Mouse (Mus musculus) forebrain, embryonic 16.5 days (tissue): ENCODE results near the gene Il1rl2. TPM values are rescaled to one million over a fixed set of nuclear protein-coding genes. Genes with fewer than 3 reads are reported as not detected.

Experiments
- ATAC-seq: fragments of 200-750 bp; cut with Nextera tagmentation; 2 replicates; pipeline ENCODE4 v1.8.0; 2017; ENCODE audit warnings: mild to moderate bottlenecking, moderate library complexity
- H3K27ac ChIP-seq: fragments of 300-500 bp; sonication (generic); 2 replicates; pipeline ENCODE4 v1.5.1; 2014; ENCODE audit warnings: low read length, control low read depth
- H3K27me3 ChIP-seq: fragments of 300-500 bp; sonication (generic); replicated peaks from 2 replicates; pipeline ENCODE4 v1.6.1; 2014; ENCODE audit warnings: low read length; ENCODE audit not compliant: control insufficient read depth, insufficient read depth
- H3K36me3 ChIP-seq: fragments of 300-500 bp; sonication (generic); 2 replicates; pipeline ENCODE4 v1.6.1; 2014; ENCODE audit not compliant: control insufficient read depth, insufficient read depth
- H3K4me1 ChIP-seq: fragments of 300-500 bp; sonication (generic); replicated peaks from 2 replicates; pipeline ENCODE4 v1.6.1; 2014; ENCODE audit warnings: low read length; ENCODE audit not compliant: control insufficient read depth, insufficient read depth
- H3K4me2 ChIP-seq: fragments of 300-500 bp; sonication (generic); 2 replicates; pipeline ENCODE4 v1.6.1; 2014; ENCODE audit warnings: mild to moderate bottlenecking, low read length, control low read depth
- H3K4me3 ChIP-seq: fragments of 300-500 bp; sonication (generic); replicated peaks from 2 replicates; pipeline ENCODE4 v1.5.1; 2014; ENCODE audit warnings: mild to moderate bottlenecking, low read length, control low read depth
- H3K9ac ChIP-seq: fragments of 300-500 bp; sonication (generic); replicated peaks from 2 replicates; pipeline ENCODE4 v1.6.1; 2014; ENCODE audit warnings: low read depth, low read length, control low read depth
- H3K9me3 ChIP-seq: fragments of 300-500 bp; sonication (generic); 2 replicates; pipeline ENCODE4 v1.6.1; 2016; ENCODE audit warnings: low read length; ENCODE audit not compliant: control insufficient read depth
- WGBS: fragments of 180-500 bp; shearing (Covaris S2); extraction: QIAGEN DNeasy Blood & Tissue Kit; methylation state at CpG from one replicate; pipeline ENCODE4 v1.1.7; 2014; 5-methylcytosine and 5-hydroxymethylcytosine counted together
- polyA plus RNA-seq: library from polyadenylated mRNA; unstranded; fragments of >200 nt; fragmentation: Nextera tagmentation; extraction: Ambion mirVana; gene quantifications from 2 replicates; pipeline ENCODE4 v1.2.1, GENCODE M21; 2015

Gene Il1rl2
- polyA plus RNA-seq, 1 experiment from 2014 or later = 1.2 TPM

DNA sequence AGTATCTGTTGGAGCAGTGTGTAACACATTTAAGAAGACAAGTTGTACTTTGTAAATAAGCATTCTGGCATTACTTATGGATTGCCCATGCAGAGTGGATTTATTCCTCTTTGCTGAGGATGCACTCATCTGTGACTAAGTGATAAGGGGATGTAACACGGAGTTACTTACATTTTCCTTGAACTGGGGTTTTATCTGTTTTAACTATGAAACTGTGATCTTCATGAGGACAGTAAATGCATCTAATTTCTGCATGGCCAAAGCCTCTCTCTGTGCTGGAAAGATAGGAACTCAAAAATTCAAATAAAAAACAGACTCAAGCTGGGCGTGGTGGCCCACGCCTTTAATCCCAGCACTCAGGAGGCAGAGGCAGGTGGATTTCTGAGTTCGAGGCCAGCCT lies 15.7 kb downstream of the Il1rl2 start:
- WGBS = 80% methylated on average over 4 of the region's 4 CpGs
- H3K27ac ChIP-seq = no peak overlapping the region
- no peak for ATAC-seq
- H3K9ac ChIP-seq = no peak overlapping the region
- no peaks in the 10 kb centered on the region for H3K27me3 ChIP-seq
- H3K36me3 ChIP-seq = no peaks in the 10 kb centered on the region
- no peaks in the 10 kb centered on the region for H3K4me1 ChIP-seq
- H3K4me2 ChIP-seq = no peak overlapping the region
- H3K9me3 ChIP-seq = no peaks in the 10 kb centered on the region
- H3K4me3 ChIP-seq = no peak overlapping the region

GRCm38 (mm10) chr1:40352158-40352903 lies 27.9 kb downstream of the Il1rl2 start:
- Histone ChIP-seq H3K4me3 (no peak overlapping the region), H3K27me3 (no peaks in the 10 kb centered on the region), H3K9me3 (no peaks in the 10 kb centered on the region), H3K9ac (no peak overlapping the region), H3K36me3 (no peaks in the 10 kb centered on the region), H3K27ac (no peak overlapping the region), H3K4me1 (no peaks in the 10 kb centered on the region), H3K4me2 (no peak overlapping the region)
- WGBS = 82% methylated on average over 4 of the region's 4 CpGs
- no peak for ATAC-seq

DNA sequence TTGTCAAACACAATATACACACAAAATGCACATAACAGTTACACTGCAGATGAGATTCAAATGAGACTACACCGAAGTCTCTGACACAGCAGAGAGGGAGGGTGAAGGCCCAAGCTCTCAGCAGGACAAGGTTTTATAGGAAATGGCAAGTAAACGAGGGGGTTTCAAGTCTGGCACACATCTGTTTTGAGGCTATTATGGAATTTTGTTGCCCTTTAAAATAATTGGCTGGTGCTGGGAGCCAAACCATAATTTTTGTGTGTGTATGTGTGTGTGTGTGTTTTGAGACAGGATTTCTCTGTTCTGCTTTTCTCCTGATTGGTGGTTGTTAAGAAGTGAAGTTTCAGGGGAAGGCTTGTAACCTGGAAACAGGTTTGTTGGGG lies 28.5 kb downstream of the Il1rl2 start:
- Histone ChIP-seq H3K4me1 (no peaks in the 10 kb centered on the region), H3K27me3 (no peaks in the 10 kb centered on the region), H3K27ac (no peak overlapping the region), H3K9ac (no peak overlapping the region), H3K4me2 (no peak overlapping the region), H3K4me3 (no peak overlapping the region), H3K9me3 (no peaks in the 10 kb centered on the region), H3K36me3 (no peaks in the 10 kb centered on the region)
- ATAC-seq = no peak
- WGBS = 53% methylated on average over 2 of the region's 2 CpGs

DNA sequence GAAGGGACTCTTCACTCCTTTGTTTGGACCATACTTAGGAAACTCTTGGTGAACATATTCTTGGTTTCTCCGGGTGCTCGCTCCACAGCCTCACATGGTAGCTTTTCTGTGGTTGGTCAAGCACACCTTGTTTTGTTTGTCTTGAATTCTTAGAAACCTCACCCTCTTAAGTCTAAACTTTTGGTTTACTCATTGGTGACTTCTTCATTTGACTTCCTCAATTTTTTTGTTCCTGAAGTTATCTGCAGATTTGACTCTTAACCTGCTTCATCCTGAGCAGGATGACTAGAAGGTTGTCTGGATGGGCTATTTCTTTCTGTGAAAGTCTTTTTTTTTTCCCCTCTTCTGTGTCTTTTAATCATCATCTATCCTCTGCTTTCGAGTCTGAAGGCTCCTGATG lies 30.3 kb downstream of the Il1rl2 start:
- Histone ChIP-seq H3K4me3 (no peak overlapping the region), H3K4me2 (no peak overlapping the region), H3K4me1 (no peaks in the 10 kb centered on the region), H3K27ac (no peak overlapping the region), H3K36me3 (no peaks in the 10 kb centered on the region), H3K9me3 (no peaks in the 10 kb centered on the region), H3K9ac (no peak overlapping the region), H3K27me3 (no peaks in the 10 kb centered on the region)
- WGBS = 94% methylated on average over 3 of the region's 3 CpGs
- no peak for ATAC-seq

GRCm38 (mm10) chr1:40355431-40355843 lies 31.0 kb downstream of the Il1rl2 start:
- H3K36me3 ChIP-seq = no peaks in the 10 kb centered on the region
- no peak overlapping the region for H3K4me2 ChIP-seq
- no peaks in the 10 kb centered on the region for H3K27me3 ChIP-seq
- H3K9me3 ChIP-seq = no peaks in the 10 kb centered on the region
- no peak overlapping the region for H3K4me3 ChIP-seq
- no peak for ATAC-seq
- no peak overlapping the region for H3K27ac ChIP-seq
- H3K4me1 ChIP-seq = no peaks in the 10 kb centered on the region
- H3K9ac ChIP-seq = no peak overlapping the region
- 89% methylated on average over 4 of the region's 4 CpGs for WGBS

GRCm38 (mm10) chr1:40355904-40356521 lies 31.6 kb downstream of the Il1rl2 start:
- Histone ChIP-seq H3K4me3 (no peak overlapping the region), H3K9ac (no peak overlapping the region), H3K27ac (no peak overlapping the region), H3K9me3 (no peaks in the 10 kb centered on the region), H3K4me1 (no peaks in the 10 kb centered on the region), H3K36me3 (no peaks in the 10 kb centered on the region), H3K4me2 (no peak overlapping the region), H3K27me3 (no peaks in the 10 kb centered on the region)
- WGBS = 85% methylated on average over 10 of the region's 10 CpGs
- ATAC-seq = no peak

DNA sequence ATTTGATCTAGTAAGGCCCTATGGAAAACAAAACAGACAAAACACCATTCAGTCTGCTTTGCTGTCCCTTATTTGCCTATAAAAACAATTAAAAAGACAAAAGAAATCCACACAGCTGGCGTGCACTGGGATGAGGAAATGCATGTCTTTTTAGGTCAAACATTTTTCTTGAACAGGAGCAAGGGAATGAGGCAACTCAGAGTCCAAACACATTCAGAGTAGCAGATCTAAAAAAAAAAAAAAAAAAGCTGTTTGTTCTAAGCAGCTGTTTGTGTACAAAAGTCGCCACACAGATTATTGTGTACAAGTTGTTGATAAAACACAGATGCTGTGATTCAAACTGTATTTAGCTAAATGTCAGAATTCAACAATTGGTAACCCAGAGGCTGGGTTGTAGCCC lies 33.5 kb downstream of the Il1rl2 start:
- 38% methylated on average over 2 of the region's 2 CpGs for WGBS

DNA sequence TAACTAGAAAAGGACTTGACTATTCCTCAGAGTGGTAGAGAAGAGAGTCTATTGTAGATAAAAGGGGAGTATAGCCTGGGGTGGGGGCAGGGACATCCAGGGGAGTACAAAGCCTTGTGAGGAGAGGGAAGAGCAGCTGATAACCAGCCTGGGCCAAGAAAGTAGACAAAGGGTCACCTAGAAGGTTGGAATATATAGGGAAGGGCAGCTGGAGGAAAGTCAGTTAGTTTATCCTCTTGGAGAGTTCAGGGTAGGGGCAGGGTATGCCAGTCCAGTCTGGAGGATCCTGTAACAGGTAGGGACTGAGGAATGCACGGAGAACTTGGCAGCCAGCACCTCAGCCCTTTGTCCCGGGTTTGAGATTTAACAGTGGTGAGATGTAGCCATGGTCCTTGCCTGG lies 33.9 kb downstream of the Il1rl2 start:
- H3K9me3 ChIP-seq = no peaks in the 10 kb centered on the region
- no peak overlapping the region for H3K9ac ChIP-seq
- H3K4me1 ChIP-seq = no peaks in the 10 kb centered on the region
- H3K4me3 ChIP-seq = no peak overlapping the region
- H3K27me3 ChIP-seq = no peaks in the 10 kb centered on the region
- no peak for ATAC-seq
- no peak overlapping the region for H3K27ac ChIP-seq
- H3K36me3 ChIP-seq = no peaks in the 10 kb centered on the region
- WGBS = 72% methylated on average over 2 of the region's 2 CpGs
- no peak overlapping the region for H3K4me2 ChIP-seq

More for the DNA sequence above, 33.5 kb downstream of the Il1rl2 start:
- Histone ChIP-seq H3K36me3 (no peaks in the 10 kb centered on the region), H3K4me2 (no peak overlapping the region), H3K4me3 (no peak overlapping the region), H3K27me3 (no peaks in the 10 kb centered on the region), H3K9ac (no peak overlapping the region), H3K9me3 (no peaks in the 10 kb centered on the region), H3K27ac (no peak overlapping the region), H3K4me1 (no peaks in the 10 kb centered on the region)
- no peak for ATAC-seq

- Histone ChIP-seq H3K4me3 (no peak overlapping the region), H3K27me3 (no peaks in the 10 kb centered on the region), H3K27ac (no peak overlapping the region), H3K9me3 (no peaks in the 10 kb centered on the region), H3K9ac (no peak overlapping the region), H3K36me3 (no peaks in the 10 kb centered on the region), H3K4me2 (no peak overlapping the region), H3K4me1 (no peaks in the 10 kb centered on the region)
- ATAC-seq = no peak
- WGBS = 82% methylated on average over 4 of the region's 4 CpGs
Observed at GRCm38 (mm10) chr1:40358771-40359181, 34.4 kb downstream of the Il1rl2 start.
